ENCODE assay signal across 14 mouse cellular contexts in genomic region chr12:88218059-88218458, GRCm38 (mm10). TPM values are rescaled to one million over a fixed set of nuclear protein-coding genes. Genes with fewer than 3 reads are reported as not detected.
"Had no signal": no experiment of that assay in that cellular context is flagged by ENCODE, and none has a peak within 500 bp of the region (broad histone marks: within the 10 kb centered on the region; RNA-seq: fewer than 3 reads in every experiment).

No protein-coding gene starts in this region.

RNA-seq across cellular contexts. Expression of gene Gm8332, which starts 31.8 kb away (rescaled TPM):
- total RNA-seq: neutrophil, adult 5-6 weeks had no signal
- polyA plus RNA-seq: neural tube, embryonic 13.5 days; neural tube, embryonic 14.5 days; neural tube, embryonic 15.5 days; small intestine, adult 2 months; spleen, adult 2 months; stomach, embryonic 14.5 days; stomach, embryonic 15.5 days; stomach, embryonic 16.5 days; stomach, postnatal 0 days; testis, adult 2 months; thymus, adult 2 months; thymus, postnatal 0 days; urinary bladder, adult 2 months had no signal

RNA-seq across cellular contexts. Expression of gene Gm10436, which starts 36.2 kb away (rescaled TPM):
- total RNA-seq: neutrophil, adult 5-6 weeks had no signal
- polyA plus RNA-seq: neural tube, embryonic 13.5 days; neural tube, embryonic 14.5 days; neural tube, embryonic 15.5 days; small intestine, adult 2 months; spleen, adult 2 months; stomach, embryonic 14.5 days; stomach, embryonic 15.5 days; stomach, embryonic 16.5 days; stomach, postnatal 0 days; testis, adult 2 months; thymus, adult 2 months; thymus, postnatal 0 days; urinary bladder, adult 2 months had no signal

RNA-seq across cellular contexts. Expression of gene Gm5662, which starts 56.2 kb away (rescaled TPM):
- total RNA-seq: neutrophil, adult 5-6 weeks had no signal
- polyA plus RNA-seq: neural tube, embryonic 13.5 days; neural tube, embryonic 14.5 days; neural tube, embryonic 15.5 days; small intestine, adult 2 months; spleen, adult 2 months; stomach, embryonic 14.5 days; stomach, embryonic 15.5 days; stomach, embryonic 16.5 days; testis, adult 2 months; thymus, postnatal 0 days; urinary bladder, adult 2 months had no signal
